Mouse (Mus musculus) forebrain, embryonic 12.5 days (tissue): ENCODE data around the gene Pcsk6. TPM values are rescaled to one million over a fixed set of nuclear protein-coding genes. Genes with fewer than 3 reads are reported as not detected.

Source experiments
- ATAC-seq: fragments of 200-750 bp; cut with Nextera tagmentation; 2 replicates; pipeline ENCODE4 v1.8.0; 2017; ENCODE audit warnings: moderate TSS enrichment; ENCODE audit not compliant: low FRiP score
- H3K27ac ChIP-seq: fragments of 300-500 bp; sonication (generic); 2 replicates; pipeline ENCODE4 v1.5.1; 2016; ENCODE audit warnings: mild to moderate bottlenecking
- H3K27me3 ChIP-seq: fragments of 300-500 bp; sonication (generic); 2 replicates; pipeline ENCODE4 v1.6.1; 2016; ENCODE audit warnings: mild to moderate bottlenecking
- H3K36me3 ChIP-seq: fragments of 300-500 bp; sonication (generic); replicated peaks from 2 replicates; pipeline ENCODE4 v1.6.1; 2016; ENCODE audit warnings: mild to moderate bottlenecking
- H3K4me1 ChIP-seq: fragments of 300-500 bp; sonication (generic); 2 replicates; pipeline ENCODE4 v1.6.1; 2016
- H3K4me2 ChIP-seq: fragments of 300-500 bp; sonication (generic); 2 replicates; pipeline ENCODE4 v1.6.1; 2016; ENCODE audit warnings: mild to moderate bottlenecking, moderate library complexity
- H3K4me3 ChIP-seq: fragments of 300-500 bp; sonication (generic); replicated peaks from 2 replicates; pipeline ENCODE4 v1.5.1; 2016; ENCODE audit warnings: mild to moderate bottlenecking
- H3K9ac ChIP-seq: fragments of 300-500 bp; sonication (generic); 2 replicates; pipeline ENCODE4 v1.6.1; 2016; ENCODE audit warnings: mild to moderate bottlenecking
- H3K9me3 ChIP-seq: fragments of 300-500 bp; sonication (generic); 2 replicates; pipeline ENCODE4 v1.6.1; 2016
- WGBS: fragments of 180-500 bp; shearing (Covaris S2); methylation state at CpG from one replicate; pipeline ENCODE4 v1.1.7; 2016; 5-methylcytosine and 5-hydroxymethylcytosine counted together
- polyA plus RNA-seq: library from polyadenylated mRNA; unstranded; fragments of >200 nt; fragmentation: Nextera tagmentation; extraction: Ambion mirVana; gene quantifications from 2 replicates; pipeline ENCODE4 v1.2.1, GENCODE M21; 2016

The Pcsk6 gene
- polyA plus RNA-seq, 1 experiment from 2014 or later, result 2.5 TPM

DNA sequence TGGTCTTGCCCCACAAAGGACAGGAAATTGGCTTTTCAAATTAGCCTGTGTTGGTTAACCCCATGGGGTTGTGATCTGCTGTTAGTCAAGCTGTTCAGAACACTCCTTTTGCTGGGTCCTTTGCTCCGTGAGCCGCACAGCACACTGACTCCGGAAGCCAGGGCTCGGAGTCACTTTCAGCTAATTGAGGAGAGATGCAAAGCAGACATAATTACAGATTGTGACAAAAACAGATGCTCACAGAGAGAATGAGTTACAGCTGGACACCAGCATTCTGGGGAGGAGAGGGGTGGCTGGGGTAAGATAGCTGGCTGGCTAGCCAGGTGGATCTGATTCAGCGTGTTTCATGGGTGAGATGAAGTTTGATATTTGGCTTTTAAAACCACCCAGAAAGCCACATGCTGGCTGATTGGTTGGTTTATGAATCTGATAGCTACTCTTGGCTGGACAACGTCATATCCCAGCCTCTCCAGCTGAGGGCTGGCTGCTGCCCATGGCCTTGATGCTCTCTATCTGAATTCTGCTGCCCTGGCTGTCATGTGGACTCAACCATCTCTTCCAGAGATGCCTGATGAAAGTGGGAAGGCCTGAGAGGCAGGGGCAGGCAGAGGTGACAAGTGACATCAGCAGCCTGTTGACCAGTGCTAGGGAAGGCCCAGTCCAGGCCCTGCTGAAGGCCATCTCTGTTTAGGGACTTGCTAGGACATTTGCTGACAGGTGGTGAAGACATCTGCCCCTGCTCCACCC is 167.4 kb downstream of the Pcsk6 start:
- ATAC-seq, result no peak
- Histone ChIP-seq H3K4me3 (no peak overlapping the region), H3K4me1 (no peaks in the 10 kb centered on the region), H3K36me3 (no peaks in the 10 kb centered on the region; the same call in 1 of the 2 replicates), H3K9ac (no peak overlapping the region), H3K4me2 (no peak overlapping the region), H3K9me3 (0 out of 2 replicates have a peak, but pooled peaks cover 2% of the 10 kb centered on the region), H3K27me3 (no peaks in the 10 kb centered on the region), H3K27ac (no peak overlapping the region)
- WGBS, result 50% methylated on average over 6 of the region's 6 CpGs

- Histone ChIP-seq H3K27ac (no peak overlapping the region), H3K4me3 (no peak overlapping the region), H3K4me1 (no peaks in the 10 kb centered on the region; the same call in 1 of the 2 replicates), H3K4me2 (no peak overlapping the region), H3K36me3 (no peaks in the 10 kb centered on the region), H3K9me3 (no peaks in the 10 kb centered on the region), H3K27me3 (no peaks in the 10 kb centered on the region), H3K9ac (no peak overlapping the region)
- no peak for ATAC-seq
- 81% methylated on average over 8 of the region's 8 CpGs for WGBS
Observed at GRCm38 (mm10) chr7:66036809-66037208, 175.3 kb downstream of the Pcsk6 start.

DNA sequence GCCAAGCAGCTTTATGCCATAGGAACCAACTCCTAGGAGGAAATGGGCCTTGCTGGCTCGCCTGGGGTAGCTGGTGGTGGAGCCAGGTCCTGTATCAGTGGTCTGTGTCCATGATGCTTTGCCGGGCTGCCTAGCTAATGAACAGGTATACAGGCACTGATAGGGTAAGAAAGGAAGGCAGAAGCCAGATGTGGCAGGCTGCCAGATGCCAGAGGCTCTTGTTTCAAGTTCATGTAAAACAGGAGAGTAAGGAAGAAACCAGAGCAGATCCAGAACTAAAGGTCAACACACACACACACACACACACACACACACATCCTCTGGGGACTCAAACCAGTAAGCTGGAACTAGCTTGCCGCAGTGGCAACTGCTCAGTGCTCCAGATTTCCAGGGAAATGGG is 176.7 kb downstream of the Pcsk6 start:
- H3K4me1 ChIP-seq, result no peaks in the 10 kb centered on the region; the same call in 1 of the 2 replicates
- no peak for ATAC-seq
- 84% methylated on average over 3 of the region's 3 CpGs for WGBS
- H3K4me2 ChIP-seq, result no peak overlapping the region
- no peak overlapping the region for H3K27ac ChIP-seq
- H3K9ac ChIP-seq, result no peak overlapping the region
- no peaks in the 10 kb centered on the region for H3K36me3 ChIP-seq
- no peaks in the 10 kb centered on the region for H3K27me3 ChIP-seq
- H3K9me3 ChIP-seq, result no peaks in the 10 kb centered on the region
- H3K4me3 ChIP-seq, result no peak overlapping the region

DNA sequence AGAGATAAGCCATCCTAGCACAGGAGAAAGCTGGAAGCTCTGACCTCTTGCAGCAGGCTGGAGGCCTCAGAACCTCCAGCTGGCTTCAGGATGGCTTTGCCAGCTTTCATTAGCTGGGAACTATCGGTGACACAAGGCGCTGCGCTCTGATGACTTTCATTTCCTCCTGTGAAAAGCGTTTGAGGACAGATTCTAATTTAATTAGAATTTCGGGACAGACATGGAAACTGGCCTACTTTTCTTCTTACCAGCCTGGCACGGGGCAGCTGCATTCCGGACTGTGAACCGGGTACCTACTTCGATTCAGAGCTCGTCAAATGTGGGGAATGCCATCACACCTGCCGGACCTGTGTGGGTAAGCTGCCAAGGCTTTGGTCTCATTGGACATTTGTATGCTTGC is 177.2 kb downstream of the Pcsk6 start:
- Histone ChIP-seq H3K27ac (no peak overlapping the region), H3K4me3 (no peak overlapping the region), H3K4me1 (peaks cover 4% of the 10 kb centered on the region; the same call in 1 of the 2 replicates), H3K9ac (no peak overlapping the region), H3K4me2 (no peak overlapping the region), H3K9me3 (no peaks in the 10 kb centered on the region), H3K36me3 (no peaks in the 10 kb centered on the region), H3K27me3 (no peaks in the 10 kb centered on the region)
- ATAC-seq, result no peak
- WGBS, result 89% methylated on average over 11 of the region's 11 CpGs

GRCm38 (mm10) chr7:66040026-66040814 is 178.7 kb downstream of the Pcsk6 start:
- no peaks in the 10 kb centered on the region for H3K27me3 ChIP-seq
- 87% methylated on average over 18 of the region's 18 CpGs for WGBS
- no peaks in the 10 kb centered on the region for H3K9me3 ChIP-seq
- H3K4me2 ChIP-seq, result no peak overlapping the region
- ATAC-seq, result no peak
- no peak overlapping the region for H3K4me3 ChIP-seq
- H3K27ac ChIP-seq, result no peak overlapping the region
- no peak overlapping the region for H3K9ac ChIP-seq
- peaks cover 17% of the 10 kb centered on the region for H3K4me1 ChIP-seq
- no peaks in the 10 kb centered on the region for H3K36me3 ChIP-seq

GRCm38 (mm10) chr7:66043552-66044459 is 182.3 kb downstream of the Pcsk6 start, which contains the start of gene Gm45213:
Gene Gm45213 (plus strand): TSS chr7:66043602.
- H3K27ac ChIP-seq, result peak within 1 kb of the TSS; percentile 13; the same call in 1 of the 2 replicates
- 0 out of 2 replicates have a peak, but pooled peaks cover 11% of the 10 kb centered on the region for H3K27me3 ChIP-seq
- H3K9ac ChIP-seq, result no peak within 1 kb of the TSS
- no peak for ATAC-seq
- peaks cover 21% of the 10 kb centered on the region for H3K4me1 ChIP-seq
- no peak within 1 kb of the TSS for H3K4me3 ChIP-seq
- WGBS, result 82% methylated on average over 10 of the region's 10 CpGs
- no peaks in the 10 kb centered on the region for H3K36me3 ChIP-seq
- no peaks in the 10 kb centered on the region for H3K9me3 ChIP-seq
- no peak within 1 kb of the TSS for H3K4me2 ChIP-seq

DNA sequence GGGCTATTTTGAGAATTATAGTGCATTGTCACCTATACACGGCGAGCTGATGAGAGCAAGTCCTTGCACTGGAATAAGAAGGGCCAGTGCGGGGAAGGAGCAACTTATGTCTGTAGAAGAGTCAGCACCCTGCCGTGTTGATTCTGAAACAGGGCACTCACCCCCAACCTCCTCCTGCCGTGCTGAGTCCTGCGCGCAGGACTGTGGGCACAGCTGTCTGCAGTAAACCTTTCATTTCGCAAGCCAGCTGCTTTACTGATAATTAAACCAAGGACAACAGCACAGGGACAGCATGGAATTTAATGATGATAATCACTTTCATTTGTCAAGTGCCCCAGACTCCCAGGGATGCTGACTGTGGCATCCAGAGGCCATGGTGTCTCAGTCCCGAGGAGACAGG is 183.1 kb downstream of the Pcsk6 start:
- no peak overlapping the region for H3K9ac ChIP-seq

DNA sequence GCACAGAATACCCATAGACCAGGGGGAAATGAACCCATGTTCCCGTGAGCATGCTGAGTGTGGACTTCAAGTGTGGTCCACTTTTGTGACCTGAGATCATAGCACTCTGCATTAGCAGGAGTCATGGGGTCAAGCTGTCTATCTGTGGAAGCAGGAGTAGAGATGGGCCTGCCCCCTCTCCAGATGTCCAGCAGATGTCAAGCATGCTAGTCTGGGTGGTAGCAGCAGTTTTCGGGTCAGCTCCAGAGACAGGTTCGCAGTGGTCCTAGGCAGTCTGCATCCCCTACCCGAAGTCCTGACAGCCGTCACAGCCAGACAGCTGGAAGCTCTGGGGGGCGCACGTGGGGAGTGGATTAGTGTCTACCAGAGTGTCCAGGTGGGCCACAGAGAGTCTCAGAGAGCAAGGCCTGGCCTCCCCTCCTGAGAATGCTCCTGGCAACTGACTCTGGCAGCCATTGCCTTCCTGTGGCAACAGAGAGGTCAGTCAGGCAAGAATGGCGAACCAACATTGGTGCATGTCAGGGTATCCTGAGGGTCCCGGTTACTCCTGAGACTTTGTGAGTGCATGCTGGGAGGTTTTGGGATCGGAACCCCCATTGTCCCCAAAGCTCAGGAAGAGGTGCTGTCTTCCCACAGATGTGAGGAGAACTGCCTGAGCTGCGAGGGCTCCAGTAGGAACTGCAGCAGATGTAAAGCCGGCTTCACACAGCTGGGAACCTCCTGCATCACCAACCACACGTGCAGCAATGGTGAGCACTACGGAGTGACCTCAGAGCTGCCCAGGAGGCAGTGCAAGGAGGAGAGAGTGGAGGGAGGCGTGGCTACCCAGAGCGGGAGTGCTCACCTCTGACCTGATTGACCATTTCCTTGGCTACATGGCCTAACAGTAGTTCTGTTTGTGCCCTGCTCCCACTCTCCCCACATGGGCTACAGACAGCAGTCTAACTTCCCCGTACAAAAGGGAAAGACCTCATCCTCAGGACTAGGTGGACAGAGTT is 185.7 kb downstream of the Pcsk6 start:
- Histone ChIP-seq H3K27me3 (0 out of 2 replicates have a peak, but pooled peaks cover 11% of the 10 kb centered on the region), H3K36me3 (no peaks in the 10 kb centered on the region), H3K4me2 (no peak overlapping the region), H3K9me3 (no peaks in the 10 kb centered on the region), H3K9ac (no peak overlapping the region), H3K4me1 (peaks cover 21% of the 10 kb centered on the region), H3K4me3 (no peak overlapping the region), H3K27ac (no peak overlapping the region)
- ATAC-seq, result no peak
- 54% methylated on average over 17 of the region's 17 CpGs for WGBS

More for the DNA sequence above, 183.1 kb downstream of the Pcsk6 start:
- no peaks in the 10 kb centered on the region for H3K36me3 ChIP-seq
- no peak overlapping the region for H3K4me3 ChIP-seq
- no peak overlapping the region for H3K4me2 ChIP-seq
- no peak for ATAC-seq
- peaks cover 21% of the 10 kb centered on the region for H3K4me1 ChIP-seq
- no peak overlapping the region for H3K27ac ChIP-seq
- WGBS, result 31% methylated on average over 9 of the region's 9 CpGs
- 0 out of 2 replicates have a peak, but pooled peaks cover 11% of the 10 kb centered on the region for H3K27me3 ChIP-seq
- H3K9me3 ChIP-seq, result no peaks in the 10 kb centered on the region

GRCm38 (mm10) chr7:66047975-66048374 is 186.4 kb downstream of the Pcsk6 start:
- H3K9ac ChIP-seq, result no peak overlapping the region
- no peak for ATAC-seq
- no peak overlapping the region for H3K27ac ChIP-seq
- H3K4me2 ChIP-seq, result no peak overlapping the region
- no peak overlapping the region for H3K4me3 ChIP-seq
- 0 out of 2 replicates have a peak, but pooled peaks cover 11% of the 10 kb centered on the region for H3K27me3 ChIP-seq
- 73% methylated on average over 4 of the region's 4 CpGs for WGBS
- H3K36me3 ChIP-seq, result no peaks in the 10 kb centered on the region
- H3K4me1 ChIP-seq, result peaks cover 21% of the 10 kb centered on the region
- no peaks in the 10 kb centered on the region for H3K9me3 ChIP-seq

GRCm38 (mm10) chr7:66048446-66049230 is 187.1 kb downstream of the Pcsk6 start:
- 0 out of 2 replicates have a peak, but pooled peaks cover 11% of the 10 kb centered on the region for H3K27me3 ChIP-seq
- 83% methylated on average over 12 of the region's 12 CpGs for WGBS
- no peak overlapping the region for H3K4me3 ChIP-seq
- no peaks in the 10 kb centered on the region for H3K9me3 ChIP-seq
- no peak overlapping the region for H3K9ac ChIP-seq
- H3K4me2 ChIP-seq, result no peak overlapping the region
- ATAC-seq, result no peak
- peaks cover 18% of the 10 kb centered on the region for H3K4me1 ChIP-seq
- no peak overlapping the region for H3K27ac ChIP-seq
- H3K36me3 ChIP-seq, result no peaks in the 10 kb centered on the region
